Mouse (Mus musculus) ES-Bruce4 (cell line): ENCODE results near the gene Hist1h2bp. TPM values are rescaled to one million over a fixed set of nuclear protein-coding genes. Genes with fewer than 3 reads are reported as not detected.

Source experiments
- H3K27ac ChIP-seq: 2 replicates; pipeline ENCODE4 v1.5.1; 2012; ENCODE audit warnings: low read length, inconsistent platforms; ENCODE audit not compliant: insufficient read depth
- H3K27me3 ChIP-seq: 2 replicates; pipeline ENCODE4 v1.6.1; 2012; ENCODE audit warnings: mild to moderate bottlenecking, low read length, inconsistent platforms; ENCODE audit not compliant: control insufficient read depth, poor library complexity, insufficient read depth, severe bottlenecking
- H3K36me3 ChIP-seq: 2 replicates; pipeline ENCODE4 v1.6.1; 2012; ENCODE audit warnings: inconsistent platforms, mild to moderate bottlenecking, low read length, moderate library complexity; ENCODE audit not compliant: control insufficient read depth, poor library complexity, insufficient read depth, severe bottlenecking
- H3K4me1 ChIP-seq: one replicate; pipeline ENCODE4 v1.8.1; 2011; ENCODE audit warnings: low read length; ENCODE audit not compliant: control insufficient read depth, insufficient read depth
- H3K4me3 ChIP-seq: 2 replicates; pipeline ENCODE4 v1.5.1; 2011; ENCODE audit warnings: low read depth, mild to moderate bottlenecking, low read length
- H3K9ac ChIP-seq: 2 replicates; pipeline ENCODE4 v1.6.1; 2012; ENCODE audit warnings: low read depth, mild to moderate bottlenecking, inconsistent platforms; ENCODE audit not compliant: poor library complexity, severe bottlenecking
- H3K9me3 ChIP-seq: replicated peaks from 2 replicates; pipeline ENCODE4 v1.6.1; 2012; ENCODE audit warnings: mild to moderate bottlenecking, low read length, inconsistent platforms; ENCODE audit not compliant: control insufficient read depth, poor library complexity, insufficient read depth, severe bottlenecking
- CTCF ChIP-seq: IDR thresholded peaks from one replicate; pipeline ENCODE4 v1.8.1; 2011; ENCODE audit warnings: low read depth, low read length
- EP300 ChIP-seq: IDR thresholded peaks from 2 replicates; pipeline ENCODE4 v1.6.1; 2011; ENCODE audit warnings: low read depth, low read length; ENCODE audit not compliant: insufficient read depth
- POLR2A ChIP-seq: IDR thresholded peaks from one replicate; pipeline ENCODE4 v1.8.1; 2011; ENCODE audit warnings: low read length; ENCODE audit not compliant: insufficient read depth
- polyA plus RNA-seq: library from polyadenylated mRNA; stranded (reverse); fragments of >200 nt; gene quantifications from 2 replicates; pipeline ENCODE4 v1.2.4, GENCODE M21; 2011; ENCODE audit warnings: low read depth; ENCODE audit not compliant: missing spikeins, insufficient read depth, insufficient read length

Gene Hist1h2bp
- polyA plus RNA-seq, 1 experiment, result 2.5 TPM

DNA sequence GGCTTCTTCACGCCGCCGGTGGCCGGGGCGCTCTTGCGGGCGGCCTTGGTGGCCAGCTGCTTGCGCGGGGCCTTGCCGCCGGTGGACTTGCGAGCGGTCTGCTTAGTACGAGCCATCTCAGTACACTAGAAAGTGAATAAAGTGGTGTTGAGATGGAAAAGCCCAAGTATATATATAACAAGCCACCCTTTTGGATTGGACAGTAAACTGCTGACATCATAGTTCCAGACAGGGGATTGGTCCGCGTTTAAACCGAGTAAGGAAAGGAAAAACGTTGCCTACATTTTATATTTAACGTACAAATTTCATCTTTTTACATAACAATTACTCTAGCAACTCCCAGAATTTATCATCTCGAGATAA lies 4.0 kb upstream of the Hist1h2bp start, which contains the start of gene Hist1h3i:
Hist1h3i (minus strand) TSS at position 116 of the 363 bp plus-strand sequence.
- Histone ChIP-seq H3K36me3 (no peaks in the 10 kb centered on the region), H3K9me3 (no peaks in the 10 kb centered on the region), H3K27ac (peak within 1 kb of the TSS; percentile 89), H3K4me1 (peaks cover 2% of the 10 kb centered on the region), H3K4me3 (peak within 1 kb of the TSS; percentile 91), H3K9ac (peak within 1 kb of the TSS; percentile 79), H3K27me3 (no peaks in the 10 kb centered on the region)
- TF ChIP-seq EP300 (no peak), CTCF (no peak), POLR2A (no peak)

DNA sequence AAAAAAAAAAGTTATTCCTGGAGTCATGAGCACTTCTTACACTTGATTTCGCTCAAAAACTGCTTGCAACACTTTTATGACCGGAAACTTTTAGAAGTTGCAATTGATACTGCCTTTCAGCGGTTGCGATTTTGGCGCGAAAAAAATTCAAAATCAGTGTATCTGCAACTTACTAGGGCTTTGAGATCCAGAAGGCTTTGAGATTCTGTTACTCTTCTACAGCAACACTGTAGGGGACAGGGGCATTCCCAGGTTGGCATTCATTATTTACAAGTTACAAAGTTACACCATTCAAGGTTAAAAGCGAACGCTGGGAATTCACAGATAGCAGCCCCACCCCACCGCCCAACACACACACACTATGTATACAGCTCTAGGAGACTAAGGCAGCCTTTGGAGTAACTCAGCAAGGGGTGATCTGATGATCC lies 3.5 kb upstream of the Hist1h2bp start:
- TF ChIP-seq POLR2A (no peak), EP300 (0 out of 2 replicates have a peak, but pooled peaks have one; percentile 39)
- Histone ChIP-seq H3K27me3 (no peaks in the 10 kb centered on the region), H3K9ac (peak overlapping the region; percentile 79), H3K36me3 (no peaks in the 10 kb centered on the region), H3K4me3 (peak overlapping the region; percentile 46; the same call in 1 of the 2 replicates), H3K4me1 (peaks cover 2% of the 10 kb centered on the region), H3K27ac (peak overlapping the region; percentile 89), H3K9me3 (no peaks in the 10 kb centered on the region)

DNA sequence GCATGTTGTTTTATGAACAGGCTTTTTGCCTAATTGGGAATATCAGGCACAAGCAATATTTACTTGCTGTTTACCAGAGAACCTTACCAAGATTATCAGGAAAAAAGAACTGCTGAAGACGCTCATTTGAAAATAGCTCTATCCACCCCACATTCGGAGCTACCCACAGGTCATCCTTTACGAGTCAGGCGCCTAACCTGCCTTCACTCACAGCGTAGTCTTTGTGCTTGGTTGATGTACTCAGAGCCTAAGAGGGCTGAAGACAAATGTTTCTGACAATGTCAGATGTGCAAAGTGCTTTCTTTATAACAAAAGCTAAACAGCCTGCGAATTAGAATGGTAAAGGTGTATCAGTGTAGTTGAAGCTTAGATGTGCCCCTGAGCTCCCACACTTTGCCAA lies 3.0 kb upstream of the Hist1h2bp start:
- H3K4me1 ChIP-seq, result peaks cover 3% of the 10 kb centered on the region
- TF ChIP-seq POLR2A (no peak), CTCF (no peak), EP300 (no peak)
- H3K27ac ChIP-seq, result peak overlapping the region; percentile 89
- no peaks in the 10 kb centered on the region for H3K36me3 ChIP-seq
- no peaks in the 10 kb centered on the region for H3K9me3 ChIP-seq
- H3K9ac ChIP-seq, result peak overlapping the region; percentile 79
- H3K27me3 ChIP-seq, result no peaks in the 10 kb centered on the region
- H3K4me3 ChIP-seq, result no peak overlapping the region

GRCm38 (mm10) chr13:21786189-21786898 lies 917 bp upstream of the Hist1h2bp start:
- TF ChIP-seq POLR2A, result no peak
- TF ChIP-seq EP300, result peak; percentile 53; the same call in 1 of the 2 replicates
- TF ChIP-seq CTCF, result no peak
- H3K27me3 ChIP-seq, result no peaks in the 10 kb centered on the region
- peak overlapping the region; percentile 54 for H3K4me3 ChIP-seq
- H3K9ac ChIP-seq, result peak overlapping the region; percentile 61
- H3K36me3 ChIP-seq, result no peaks in the 10 kb centered on the region
- H3K9me3 ChIP-seq, result no peaks in the 10 kb centered on the region
- H3K27ac ChIP-seq, result peak overlapping the region; percentile 86
- H3K4me1 ChIP-seq, result peaks cover 3% of the 10 kb centered on the region

DNA sequence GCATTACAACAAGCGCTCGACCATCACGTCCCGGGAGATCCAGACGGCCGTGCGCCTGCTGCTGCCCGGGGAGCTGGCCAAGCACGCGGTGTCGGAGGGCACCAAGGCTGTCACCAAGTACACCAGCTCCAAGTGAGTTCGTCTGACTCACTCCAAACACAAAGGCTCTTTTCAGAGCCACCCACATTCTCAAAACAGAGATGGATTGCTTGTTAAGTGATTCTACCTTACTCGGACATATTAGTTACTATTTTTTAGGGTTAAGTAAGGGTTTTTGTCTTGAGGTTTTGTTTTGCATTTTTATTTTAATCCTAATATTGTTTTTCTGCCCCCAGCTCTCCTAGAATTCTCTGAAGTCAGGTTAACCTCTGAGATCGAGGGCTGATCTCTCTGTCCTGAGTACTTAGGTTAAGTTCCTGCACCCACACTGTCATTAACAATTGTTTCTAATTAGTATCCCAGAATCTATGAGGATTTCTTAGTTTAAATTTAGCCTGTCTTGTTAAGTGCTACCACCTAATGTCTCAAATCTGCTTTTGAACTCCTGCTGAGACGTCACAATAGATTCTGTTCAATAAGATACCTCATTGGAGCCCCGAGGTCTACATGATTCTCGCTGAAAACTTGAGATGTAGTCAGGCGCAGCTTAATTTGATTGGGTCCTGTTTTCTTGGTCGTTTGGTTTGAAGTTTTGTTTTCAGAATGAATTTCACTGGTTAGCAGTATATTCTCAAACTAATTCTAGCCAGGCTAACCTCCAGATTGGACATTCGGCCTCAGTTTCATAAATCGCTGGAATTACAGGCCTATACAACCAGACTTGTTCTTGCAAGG lies 716 bp downstream of the Hist1h2bp start:
- peaks cover 3% of the 10 kb centered on the region for H3K4me1 ChIP-seq
- H3K27ac ChIP-seq, result peak overlapping the region; percentile 88
- H3K36me3 ChIP-seq, result no peaks in the 10 kb centered on the region
- H3K9ac ChIP-seq, result peak overlapping the region; percentile 90
- H3K4me3 ChIP-seq, result no peak overlapping the region
- H3K27me3 ChIP-seq, result no peaks in the 10 kb centered on the region
- H3K9me3 ChIP-seq, result no peaks in the 10 kb centered on the region
- no peak for TF ChIP-seq CTCF
- TF ChIP-seq EP300, result no peak
- TF ChIP-seq POLR2A, result no peak
